Mouse (Mus musculus) neural tube, embryonic 13.5 days (tissue): Measurements from ENCODE around the gene Gp2. TPM values are rescaled to one million over a fixed set of nuclear protein-coding genes. Genes with fewer than 3 reads are reported as not detected.

Experiments
- ATAC-seq: fragments of 200-750 bp; cut with Nextera tagmentation; 2 replicates; pipeline ENCODE4 v1.8.0; 2017; ENCODE audit warnings: low read depth, mild to moderate bottlenecking, moderate TSS enrichment, moderate library complexity
- H3K27ac ChIP-seq: fragments of 300-500 bp; sonication (generic); replicated peaks from 2 replicates; pipeline ENCODE4 v1.5.1; 2015; ENCODE audit warnings: moderate library complexity, mild to moderate bottlenecking, inconsistent platforms
- H3K27me3 ChIP-seq: fragments of 300-500 bp; sonication (generic); 2 replicates; pipeline ENCODE4 v1.6.1; 2015; ENCODE audit warnings: mild to moderate bottlenecking, inconsistent platforms
- H3K36me3 ChIP-seq: fragments of 300-500 bp; sonication (generic); 2 replicates; pipeline ENCODE4 v1.6.1; 2015; ENCODE audit warnings: mild to moderate bottlenecking, inconsistent platforms
- H3K4me1 ChIP-seq: fragments of 300-500 bp; sonication (generic); replicated peaks from 2 replicates; pipeline ENCODE4 v1.6.1; 2015; ENCODE audit warnings: inconsistent platforms
- H3K4me2 ChIP-seq: fragments of 300-500 bp; sonication (generic); 2 replicates; pipeline ENCODE4 v1.6.1; 2015; ENCODE audit warnings: inconsistent platforms, mild to moderate bottlenecking, moderate library complexity
- H3K4me3 ChIP-seq: fragments of 300-500 bp; sonication (generic); 2 replicates; pipeline ENCODE4 v1.5.1; 2015; ENCODE audit warnings: mild to moderate bottlenecking, inconsistent platforms
- H3K9ac ChIP-seq: fragments of 300-500 bp; sonication (generic); 2 replicates; pipeline ENCODE4 v1.6.1; 2015; ENCODE audit warnings: moderate library complexity, mild to moderate bottlenecking, inconsistent platforms
- H3K9me3 ChIP-seq: fragments of 300-500 bp; sonication (generic); 2 replicates; pipeline ENCODE4 v1.6.1; 2016; ENCODE audit warnings: inconsistent platforms
- WGBS: fragments of 180-500 bp; shearing (Covaris S2); methylation state at CpG from one replicate; pipeline ENCODE4 v1.1.7; 2015; 5-methylcytosine and 5-hydroxymethylcytosine counted together
- polyA plus RNA-seq: library from polyadenylated mRNA; unstranded; fragments of >200 nt; fragmentation: Nextera tagmentation; extraction: Ambion mirVana; gene quantifications from 2 replicates; pipeline ENCODE4 v1.2.1, GENCODE M21; 2015

The Gp2 gene
- polyA plus RNA-seq, 1 experiment from 2014 or later = not detected

DNA sequence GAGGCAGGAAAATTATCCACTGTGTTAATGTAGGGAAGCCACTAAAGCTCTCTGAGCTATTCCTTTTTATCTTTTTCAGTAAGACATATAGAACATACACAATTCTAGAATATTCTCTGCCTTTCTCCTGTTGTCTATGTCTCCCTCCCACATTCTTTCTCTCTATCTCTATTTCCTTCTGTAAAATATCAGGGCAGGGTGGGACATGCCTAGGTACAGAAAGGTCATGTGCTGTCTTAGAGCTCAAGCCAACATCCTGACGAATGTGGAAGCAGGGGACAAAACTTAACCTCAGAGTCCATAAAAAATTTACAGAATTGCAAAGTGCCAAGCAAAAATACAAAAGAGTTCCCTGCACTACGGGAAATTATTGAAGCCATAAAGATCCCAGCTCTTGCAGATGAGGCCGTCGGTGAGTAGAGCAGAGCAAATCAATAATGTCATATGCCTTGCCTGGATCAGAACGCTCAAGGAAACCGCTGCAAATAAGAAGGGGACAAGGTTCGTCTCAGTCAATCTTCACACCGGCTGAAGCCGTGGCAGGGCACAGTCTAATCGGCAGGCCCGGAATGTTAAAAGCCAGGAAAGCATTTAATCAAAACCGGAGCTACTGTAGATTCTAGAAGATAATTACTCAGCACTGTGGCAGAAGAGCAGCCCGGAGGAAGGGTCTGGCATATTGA is 64.9 kb downstream of the Gp2 start:
- Histone ChIP-seq H3K9me3 (no peaks in the 10 kb centered on the region), H3K4me2 (no peak overlapping the region), H3K9ac (no peak overlapping the region), H3K4me1 (no peaks in the 10 kb centered on the region), H3K4me3 (no peak overlapping the region), H3K27ac (no peak overlapping the region), H3K36me3 (no peaks in the 10 kb centered on the region), H3K27me3 (no peaks in the 10 kb centered on the region)
- no peak for ATAC-seq
- WGBS = 68% methylated on average over 13 of the region's 13 CpGs

Other genes with a start within 250 kb of the Gp2 start
- gene Umod, start 20.0 kb upstream of the Gp2 start, polyA plus RNA-seq = not detected in 2 replicates
- not detected in 2 replicates for gene Acsm5, start 60.2 kb upstream of the Gp2 start, polyA plus RNA-seq
- gene Pdilt, start 64.2 kb upstream of the Gp2 start, polyA plus RNA-seq = 0.36 and 0.49 TPM in 2 replicates
- not detected in 2 replicates for gene Acsm2, start 95.1 kb upstream of the Gp2 start, polyA plus RNA-seq
- gene Acsm1, start 147.7 kb upstream of the Gp2 start, polyA plus RNA-seq = not detected in 2 replicates
- not detected in 2 replicates for gene Acsm4, start 230.7 kb upstream of the Gp2 start, polyA plus RNA-seq